Mouse (Mus musculus) brain, embryonic 18.5 days (tissue): Measurements from ENCODE around the gene Phtf2.
A peak's percentile ranks its signal among the peaks of the same experiment; 100 is the strongest.
"Not testable (repeated sequence)": the region's sequence is repeated elsewhere in the genome, so short reads cannot be mapped to it uniquely, and the experiment has no call there.

ENCODE experiments used
- DNase-seq: peaks from one replicate; pipeline ENCODE4 v3.0.0-alpha.2; 2012; ENCODE audit warnings: low read depth, low spot score

Gene Phtf2

DNA sequence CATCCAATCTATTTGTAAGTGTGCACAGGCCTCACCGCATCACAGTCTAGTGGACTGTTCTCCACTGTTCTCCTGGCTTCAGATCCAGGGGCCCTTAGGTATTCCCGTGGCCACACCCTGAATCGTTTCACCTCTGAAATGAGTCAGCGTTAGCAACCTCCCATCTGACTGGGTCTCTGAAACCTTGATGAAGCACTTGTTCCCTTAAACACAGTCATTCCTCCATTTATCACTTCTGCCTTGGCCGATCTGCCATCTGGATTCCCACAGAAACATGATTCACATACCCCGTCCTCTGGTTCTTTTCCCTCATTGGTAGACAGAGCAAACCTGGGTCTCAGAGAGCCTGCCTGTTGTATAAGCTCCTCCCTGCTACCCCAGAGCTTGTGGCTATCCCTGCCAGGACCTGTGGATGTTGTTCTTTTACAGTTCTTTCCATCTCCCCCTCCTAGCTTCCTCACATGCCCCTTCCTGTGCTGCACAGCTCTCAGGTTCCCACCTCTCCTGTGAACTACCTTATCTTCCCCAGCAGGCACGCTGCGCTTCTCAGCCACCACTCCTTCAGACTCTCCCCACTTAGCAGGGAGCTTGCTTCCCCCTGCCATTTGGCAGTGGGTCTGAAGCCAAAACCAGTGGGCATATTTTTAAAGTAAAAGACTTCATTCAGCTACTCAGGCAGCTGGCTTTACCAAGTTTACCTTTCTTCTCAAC lies 103.5 kb downstream of the Phtf2 start:
- DNase-seq: no peak

DNA sequence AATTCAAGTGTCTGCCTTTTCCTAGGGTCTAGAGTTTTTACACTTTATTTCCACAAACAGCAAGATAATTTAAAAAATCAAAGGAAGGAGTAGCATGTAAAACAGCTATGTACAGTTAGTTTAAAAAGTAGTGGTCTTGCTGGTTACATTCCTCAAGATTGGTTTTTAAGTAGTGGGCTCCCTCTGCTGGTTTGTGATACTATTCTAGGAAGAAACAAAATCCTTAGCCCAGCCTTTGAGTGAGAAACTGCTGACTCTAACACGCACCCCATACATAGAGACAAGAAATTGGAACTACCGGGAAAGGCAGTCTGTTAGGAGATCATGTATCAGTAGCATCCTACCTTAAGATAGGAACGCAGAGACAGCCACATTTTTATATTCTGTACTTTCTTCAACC lies 108.6 kb downstream of the Phtf2 start:
- DNase-seq: peak; percentile 46

DNA sequence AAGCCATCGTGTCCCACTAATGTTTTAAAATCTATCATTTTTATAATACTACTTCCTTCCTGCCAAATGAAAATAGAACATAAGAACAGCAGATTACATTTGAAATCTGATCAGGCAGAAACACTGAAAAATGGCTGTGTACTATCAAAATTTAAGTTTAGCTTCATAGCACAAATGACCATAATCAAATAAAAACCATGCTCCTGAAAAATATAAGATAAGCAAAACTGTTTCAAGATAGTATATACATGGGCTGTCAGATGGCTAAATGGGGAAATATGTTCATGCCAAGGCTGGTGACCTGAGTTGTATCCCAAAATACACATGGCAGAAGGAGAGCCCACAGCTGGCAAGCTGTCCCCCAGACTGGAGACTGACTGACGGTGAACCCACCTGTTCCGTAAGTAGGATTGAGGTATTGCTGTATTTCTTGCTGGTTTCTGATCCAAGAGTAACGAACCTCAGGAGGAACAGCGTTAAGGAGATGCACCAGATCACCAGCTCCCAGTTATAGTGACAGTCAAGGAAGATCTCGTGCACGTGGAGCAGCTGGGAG lies 116.5 kb downstream of the Phtf2 start:
- DNase-seq: no peak

DNA sequence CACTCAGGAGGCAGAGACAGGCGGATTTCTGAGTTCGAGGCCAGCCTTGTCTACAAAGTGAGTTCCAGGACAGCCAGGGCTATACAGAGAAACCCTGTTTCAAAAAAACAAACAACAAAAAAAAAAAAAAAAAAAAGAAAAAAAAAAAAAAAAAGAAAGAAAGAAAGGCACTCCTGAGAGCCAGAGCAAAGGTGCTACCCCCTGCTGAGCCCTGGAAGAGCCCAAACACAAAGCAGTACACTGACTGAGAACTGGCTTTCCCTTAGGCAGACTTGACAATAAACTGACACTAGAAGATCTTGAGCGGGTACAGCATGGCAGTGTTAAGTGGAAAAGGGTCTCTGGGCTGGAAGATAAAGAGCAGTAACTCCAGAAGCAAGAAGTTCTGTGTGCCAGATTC lies 119.5 kb downstream of the Phtf2 start:
- not testable (repeated sequence) for DNase-seq

DNA sequence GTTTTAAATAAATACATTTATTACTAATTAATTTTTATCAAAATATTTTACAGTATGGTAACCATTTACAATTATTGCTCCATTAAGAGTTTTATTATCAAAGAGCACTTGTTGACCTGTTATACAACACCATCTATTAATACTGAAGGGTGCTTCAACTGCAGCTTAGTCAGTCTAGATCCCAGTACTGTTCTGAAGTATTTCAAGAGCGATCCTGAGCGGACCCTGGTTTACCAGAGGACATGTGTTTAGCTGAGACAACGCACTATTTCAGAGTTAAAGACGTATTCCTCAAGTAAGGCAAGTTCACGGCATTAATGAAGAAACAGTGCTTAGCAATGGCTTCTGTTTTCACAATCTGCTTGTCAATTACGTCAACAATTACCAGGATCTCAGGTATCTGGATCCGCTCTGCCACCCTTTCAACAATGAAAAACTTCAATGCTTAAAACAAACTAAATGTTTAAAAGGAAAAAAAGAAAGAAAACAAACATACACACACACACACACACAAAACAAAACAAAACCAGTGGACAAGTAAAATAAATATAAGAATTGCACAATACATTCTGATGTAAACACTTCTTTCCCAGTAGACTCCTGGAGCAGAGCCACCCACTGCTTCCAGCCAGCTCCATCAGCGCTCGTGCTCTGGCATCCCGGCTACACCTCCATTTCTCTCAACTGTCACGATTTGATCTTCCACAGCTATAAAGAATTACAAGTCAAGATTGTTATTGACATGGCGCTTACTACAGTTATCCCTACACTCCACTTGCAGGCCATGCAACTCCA lies 121.4 kb downstream of the Phtf2 start:
- no peak for DNase-seq

DNA sequence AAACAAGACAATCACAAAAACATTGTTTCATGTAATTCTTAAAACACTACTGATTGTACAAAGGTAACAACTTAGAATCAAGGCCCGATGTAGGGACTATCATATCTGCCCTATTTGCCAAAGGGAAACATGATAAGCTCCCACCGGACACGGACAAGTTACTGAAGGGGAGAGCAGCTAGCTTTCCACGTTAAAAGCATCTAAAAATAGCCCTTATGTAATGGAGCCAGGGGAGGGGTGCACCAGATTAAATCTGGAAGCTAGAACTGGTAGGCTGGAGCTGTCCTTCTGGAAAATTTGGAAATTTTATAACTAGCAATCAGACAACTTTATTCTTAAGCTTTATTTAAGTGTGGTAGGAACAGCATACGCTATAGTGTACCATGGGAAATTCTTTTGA lies 122.2 kb downstream of the Phtf2 start:
- no peak for DNase-seq

DNA sequence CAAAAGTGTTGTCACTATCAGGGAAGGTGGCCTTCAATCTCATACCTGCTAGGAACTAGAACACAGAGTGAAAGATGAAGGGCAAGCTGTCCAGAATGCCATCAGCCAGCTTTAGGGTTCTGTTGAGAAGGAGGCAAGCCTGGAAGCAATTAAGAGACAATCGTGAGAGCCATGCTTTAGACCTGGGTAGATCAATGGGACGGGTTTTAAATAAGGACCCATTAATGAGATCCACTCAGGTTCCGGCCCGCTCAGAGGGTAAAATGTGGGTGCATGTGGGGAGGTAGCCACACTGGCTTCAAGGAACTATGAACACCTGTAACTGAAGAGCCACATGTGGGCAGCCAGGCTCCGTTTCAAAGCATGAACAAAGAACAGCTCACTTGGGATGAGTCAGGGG lies 128.0 kb downstream of the Phtf2 start:
- no peak for DNase-seq

DNA sequence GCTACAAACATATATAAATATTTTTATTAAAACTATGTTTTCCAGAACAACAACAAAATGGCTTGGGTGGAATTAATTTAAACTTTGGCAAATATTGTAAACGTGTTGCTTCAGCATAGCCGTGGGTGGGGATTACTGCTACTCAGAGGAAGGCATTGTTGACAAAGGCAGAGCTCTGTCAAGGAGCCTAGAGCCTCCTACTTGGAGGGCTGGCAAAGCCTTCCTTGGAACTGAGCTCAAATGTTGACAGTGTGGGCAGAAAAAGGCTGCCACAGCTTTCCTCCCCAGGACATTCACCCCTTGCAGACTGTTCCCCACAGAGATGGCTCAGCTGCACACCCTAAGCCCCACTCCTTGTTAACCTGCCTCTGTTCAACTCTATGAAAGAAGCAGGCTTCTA lies 128.8 kb downstream of the Phtf2 start:
- no peak for DNase-seq

DNA sequence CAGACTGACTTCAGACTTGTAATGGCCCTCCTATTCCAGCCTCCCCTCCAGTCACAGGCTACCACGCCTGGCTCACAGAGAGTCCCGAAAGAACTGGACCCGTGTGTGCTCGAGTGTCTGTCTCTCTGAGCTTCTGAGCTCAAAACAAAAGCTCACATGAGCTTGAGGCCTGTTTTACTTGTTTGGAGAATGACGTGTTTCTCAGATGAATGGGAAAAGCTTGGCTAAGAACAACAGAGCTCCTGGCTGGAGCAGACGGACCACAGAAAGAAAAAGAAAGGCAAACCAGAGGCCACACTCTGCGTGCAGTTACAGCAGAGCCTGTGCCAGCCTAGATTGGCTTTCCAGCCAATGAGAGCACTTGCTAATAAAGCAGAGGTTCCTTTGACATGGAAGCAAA lies 130.2 kb downstream of the Phtf2 start:
- DNase-seq: peak; percentile 20

DNA sequence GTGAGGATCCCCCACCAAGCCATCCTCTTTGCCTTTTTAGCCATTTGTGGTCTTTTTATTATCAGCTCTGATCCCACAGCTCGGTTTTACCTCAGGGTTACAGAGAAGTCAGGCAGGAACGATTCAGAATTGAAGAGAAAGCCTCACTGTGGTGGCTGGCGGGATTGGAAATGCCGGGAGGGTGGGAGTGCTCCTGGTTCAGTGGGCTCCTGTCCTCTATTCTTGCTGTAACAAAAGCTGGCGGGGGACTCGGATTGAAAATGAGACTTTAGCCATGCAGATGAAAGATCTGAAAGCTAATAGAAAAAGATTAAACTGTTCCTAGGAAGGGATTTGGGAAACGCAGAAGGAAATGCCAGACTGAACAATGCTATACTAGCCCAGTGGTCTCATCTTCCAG lies 130.9 kb downstream of the Phtf2 start:
- no peak for DNase-seq

DNA sequence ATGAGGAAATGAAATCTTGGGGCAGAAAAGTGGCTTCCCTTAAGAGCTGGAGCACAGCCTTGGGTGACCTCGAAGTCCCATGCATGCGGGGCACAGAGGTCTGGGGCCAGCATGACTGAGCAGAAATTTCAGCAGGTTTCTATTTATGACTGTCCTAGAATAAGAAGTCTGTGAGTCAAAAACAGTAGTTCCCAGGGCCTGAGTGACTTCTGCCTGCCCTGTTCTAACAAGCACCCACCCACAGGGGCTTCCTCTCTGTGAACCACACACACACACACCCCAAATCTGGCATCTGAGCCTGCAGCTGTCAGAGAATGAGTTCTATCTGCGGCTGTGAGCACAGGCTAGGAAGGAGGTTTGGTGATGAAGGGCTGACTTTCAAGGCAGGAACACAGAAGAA lies 132.4 kb downstream of the Phtf2 start:
- DNase-seq: no peak

DNA sequence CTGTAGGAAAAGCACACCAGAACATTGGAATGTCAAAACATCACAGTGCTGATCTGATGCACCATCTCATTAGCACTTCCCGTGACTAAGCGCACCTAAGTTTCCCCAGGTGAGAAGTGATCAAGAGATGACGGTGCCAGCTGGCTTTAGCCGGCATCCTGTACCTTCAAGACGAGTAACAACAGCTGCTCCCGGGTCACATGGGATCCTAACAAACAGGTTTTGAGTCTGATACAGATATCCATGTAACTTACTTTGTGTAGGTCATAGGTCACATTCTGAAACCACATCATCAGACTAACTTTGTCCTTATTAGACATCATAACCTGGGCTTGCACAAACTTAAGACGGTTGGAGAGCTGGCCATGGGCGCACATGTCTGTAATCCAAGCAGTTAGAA lies 133.1 kb downstream of the Phtf2 start:
- no peak for DNase-seq

DNA sequence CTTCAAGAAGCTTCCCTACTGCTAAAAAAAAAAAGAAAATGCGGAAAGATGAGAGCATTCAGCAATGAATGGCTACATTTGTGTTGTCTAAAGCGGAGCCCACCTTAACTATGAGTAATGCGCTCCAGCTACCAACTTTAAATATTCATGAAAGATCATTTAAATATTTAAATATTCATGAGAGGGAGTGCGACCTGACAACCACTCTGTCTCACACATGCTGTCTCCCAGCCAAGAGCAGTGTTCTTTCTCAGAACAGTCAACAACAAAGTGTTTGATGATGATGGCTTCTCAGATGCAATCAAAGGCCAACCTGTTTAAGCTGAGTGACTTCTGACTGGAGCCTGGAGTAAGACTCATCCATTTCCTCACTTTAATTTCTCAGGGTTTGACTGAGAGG lies 133.8 kb downstream of the Phtf2 start:
- DNase-seq: no peak

DNA sequence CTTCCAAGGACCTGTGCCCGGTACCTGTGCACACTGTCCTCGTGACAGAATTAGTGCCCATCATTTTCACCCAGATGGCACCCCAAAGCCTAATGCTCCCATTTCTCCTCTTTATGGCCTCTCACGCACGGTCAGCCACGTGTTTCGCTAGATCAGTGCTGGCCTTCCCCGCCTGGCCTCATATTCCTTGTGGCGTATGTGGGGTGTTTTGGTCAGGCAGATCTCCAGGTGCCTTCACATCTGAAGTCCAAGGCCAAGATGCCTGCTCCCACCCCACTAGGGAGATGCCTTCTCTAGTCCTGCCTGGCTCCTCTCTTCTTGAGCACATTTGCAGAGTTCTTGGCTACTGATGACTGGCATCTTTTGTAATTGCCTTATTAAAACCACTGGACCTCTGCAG lies 140.0 kb downstream of the Phtf2 start:
- DNase-seq: no peak

DNA sequence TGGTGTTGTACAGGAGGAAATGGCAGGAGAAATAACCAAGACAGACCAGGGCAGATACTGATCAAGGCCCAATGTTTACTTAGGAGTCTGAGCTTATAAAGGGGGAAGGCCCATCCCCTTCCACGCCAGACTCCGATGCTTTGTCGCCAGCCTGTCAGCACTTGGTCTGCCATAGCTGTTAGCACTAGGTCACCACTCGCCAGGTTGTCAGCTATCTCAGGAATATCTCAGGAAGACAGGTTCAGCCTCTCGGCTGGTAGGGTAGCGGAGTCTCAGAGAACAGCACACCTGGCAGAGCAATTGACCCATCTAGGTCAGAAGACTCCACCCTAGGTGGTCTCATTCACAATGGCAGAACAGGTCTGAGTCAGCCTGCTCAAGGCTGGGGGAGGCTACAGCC lies 140.7 kb downstream of the Phtf2 start:
- DNase-seq: no peak

DNA sequence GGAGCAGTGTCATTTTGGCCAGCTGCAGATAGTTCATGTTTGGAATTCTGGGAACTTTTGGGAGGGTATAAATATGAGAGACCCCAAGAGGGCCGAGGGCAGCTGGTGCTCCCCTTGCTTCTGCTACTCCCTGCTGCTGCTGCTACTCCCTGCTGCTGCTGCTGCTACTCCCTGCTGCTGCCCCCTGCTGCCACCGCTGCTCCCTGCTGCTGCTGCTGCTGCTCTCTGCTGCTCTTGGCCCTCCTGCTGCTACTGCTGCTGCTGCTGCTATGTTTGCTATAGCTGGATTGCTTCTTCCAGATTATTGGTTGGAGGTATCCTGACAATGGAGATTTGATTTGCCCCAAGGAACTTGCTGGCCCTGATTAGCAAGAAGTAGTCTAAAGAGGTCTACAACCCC lies 143.1 kb downstream of the Phtf2 start:
- no peak for DNase-seq

DNA sequence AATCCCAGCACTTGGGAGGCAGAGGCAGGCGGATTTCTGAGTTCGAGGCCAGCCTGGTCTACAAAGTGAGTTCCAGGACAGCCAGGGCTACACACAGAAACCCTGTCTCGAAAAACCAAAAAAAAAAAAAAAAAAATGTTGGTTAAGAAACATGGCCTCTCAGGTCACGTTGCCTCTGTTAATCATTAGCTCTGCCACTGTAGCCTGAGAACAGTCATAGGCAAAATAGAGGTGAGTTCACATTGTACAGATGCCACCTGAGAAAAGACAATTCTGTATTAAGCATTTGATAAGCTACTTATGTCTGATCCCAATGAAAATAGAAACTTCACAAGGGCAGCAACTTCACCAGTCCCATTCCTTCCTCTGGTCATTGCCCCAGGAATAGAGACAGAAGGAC lies 158.7 kb downstream of the Phtf2 start:
- not testable (repeated sequence) for DNase-seq

DNA sequence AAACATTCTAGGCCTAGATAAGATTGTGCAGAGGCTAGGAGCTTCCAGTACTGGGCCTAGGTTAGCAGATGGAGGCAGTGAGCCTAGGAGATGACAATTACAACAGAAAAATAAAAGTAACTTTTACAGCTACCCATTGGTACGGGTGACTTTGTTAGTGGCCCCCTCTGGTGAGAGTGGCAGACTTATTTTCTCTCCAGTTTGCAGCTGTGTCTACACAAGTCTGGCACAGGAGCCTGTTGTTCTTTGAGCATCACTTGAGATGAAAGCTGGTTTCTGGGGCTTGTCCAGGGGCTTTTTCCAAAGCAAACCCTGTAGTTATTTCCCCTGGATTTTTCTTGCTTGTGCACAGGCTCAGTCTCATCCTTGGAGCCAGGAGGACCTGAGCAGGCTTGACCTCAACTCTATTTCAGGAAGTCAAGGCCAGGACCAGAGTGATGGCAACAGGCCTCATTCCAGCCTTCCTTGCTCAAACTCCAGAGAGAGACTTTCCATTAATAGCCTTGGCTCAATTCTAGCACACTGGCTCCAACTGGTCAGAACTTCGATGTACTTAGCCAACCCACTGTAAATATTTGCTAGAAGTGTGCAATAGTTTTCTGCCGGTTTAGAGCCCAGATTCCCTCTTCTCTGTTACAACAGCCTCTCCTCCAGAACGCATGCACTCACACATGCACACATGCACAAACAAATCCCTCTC lies 161.6 kb downstream of the Phtf2 start:
- no peak for DNase-seq

DNA sequence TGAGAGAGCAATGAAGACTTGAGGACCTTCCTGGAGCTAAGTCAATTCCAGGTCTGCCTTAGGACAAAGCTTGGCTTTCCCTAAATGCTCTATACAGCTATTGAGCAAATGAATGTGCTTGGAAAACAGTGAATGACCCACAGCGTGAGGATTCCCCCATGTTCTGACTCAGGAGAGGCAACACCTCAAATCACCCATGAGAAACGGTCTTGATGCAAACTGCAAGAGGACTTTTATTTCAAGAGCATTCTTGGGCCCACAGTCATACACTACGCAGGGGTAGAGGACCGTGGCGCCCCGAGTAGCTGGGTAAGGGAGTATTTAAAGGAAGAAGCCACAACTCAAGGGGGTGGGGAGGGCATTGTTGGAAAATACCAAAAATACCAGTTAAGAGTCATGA lies 165.9 kb downstream of the Phtf2 start:
- not testable (repeated sequence) for DNase-seq

DNA sequence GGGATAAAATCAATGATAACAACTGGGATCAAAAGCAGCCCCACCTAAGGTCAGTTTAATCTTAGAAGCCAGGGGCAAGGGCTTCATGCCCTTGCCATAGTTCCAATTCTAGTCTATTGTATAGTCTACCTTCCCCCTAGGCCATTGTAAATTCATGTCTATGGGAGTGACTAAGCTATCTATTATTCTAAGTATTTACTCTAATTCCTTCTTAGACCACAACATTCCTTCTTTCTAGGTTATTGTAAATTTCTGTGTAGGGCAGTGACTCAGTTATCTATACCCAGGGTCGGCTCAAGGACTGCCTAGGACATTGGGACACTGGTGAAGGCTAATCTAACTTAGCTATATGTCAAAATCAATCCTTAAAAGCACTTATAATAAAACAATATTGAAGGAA lies 167.3 kb downstream of the Phtf2 start:
- not testable (repeated sequence) for DNase-seq

DNA sequence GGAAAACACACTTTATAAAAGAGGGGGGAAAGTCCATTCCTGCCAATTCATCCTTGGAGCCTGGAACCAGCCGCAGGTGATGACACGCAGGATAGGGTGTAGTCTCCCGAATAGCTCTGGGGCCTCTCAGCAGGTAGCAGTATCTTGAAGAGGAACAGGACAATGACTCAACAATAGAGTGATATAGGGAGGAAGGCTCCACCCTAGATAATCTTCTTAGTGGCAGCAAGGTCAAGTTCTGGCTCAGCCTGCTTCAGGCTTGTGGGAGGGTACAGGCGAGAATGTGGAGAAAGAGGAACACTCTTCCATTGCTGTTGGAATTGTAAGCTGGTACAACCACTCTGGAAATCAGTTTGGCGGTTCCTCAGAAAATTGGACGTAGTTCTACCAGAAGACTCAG lies 171.1 kb downstream of the Phtf2 start:
- DNase-seq: not testable (repeated sequence)
